Mouse (Mus musculus) liver, postnatal 0 days (tissue): ENCODE measurements around the gene Tbc1d2b.

Experiments
- CTCF ChIP-seq: sonication (generic); IDR thresholded peaks from 2 replicates; pipeline ENCODE4 v1.5.1; 2016; ENCODE audit warnings: antibody characterized with exemption, low read depth
- EP300 ChIP-seq: IDR thresholded peaks from 2 replicates; pipeline ENCODE4 v1.6.1; 2016; ENCODE audit warnings: antibody characterized with exemption, low read depth, mild to moderate bottlenecking

DNA sequence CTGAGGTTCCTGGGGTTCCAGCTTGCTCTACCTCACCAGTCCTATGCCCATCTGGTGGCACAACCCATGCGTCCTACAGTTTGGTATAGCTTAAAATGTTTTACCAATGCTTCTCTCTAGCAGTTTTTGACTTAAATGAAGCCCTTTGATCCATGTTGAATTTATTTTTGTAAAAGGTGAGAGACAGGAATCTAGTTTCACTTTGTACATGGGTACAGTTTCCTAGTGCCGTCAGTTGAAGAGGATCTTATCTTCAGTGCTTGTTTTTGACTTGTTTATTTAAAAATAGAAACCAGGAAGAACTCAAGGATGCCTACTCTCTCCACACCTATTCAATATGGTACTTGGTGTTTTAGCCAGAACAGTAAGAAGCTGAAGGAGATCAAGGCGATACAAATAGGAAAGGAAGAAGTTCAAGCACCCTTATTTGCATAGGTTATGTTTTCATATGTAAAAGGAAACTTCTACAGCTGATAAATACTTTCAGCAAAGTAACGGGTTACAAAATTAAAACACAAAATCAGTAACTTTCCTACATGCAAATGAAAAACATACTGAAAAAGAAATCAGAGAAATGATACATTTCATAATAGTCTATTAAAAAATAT is 30.6 kb upstream of the Tbc1d2b start:
- TF ChIP-seq CTCF (no peak), EP300 (no peak)
